Mouse (Mus musculus) bone marrow macrophage, adult 2 months (primary cell): ENCODE results near the gene Kctd13.

ENCODE experiments used
- CTCF ChIP-seq: IDR thresholded peaks from 2 replicates; pipeline ENCODE4 v1.5.1; 2012; ENCODE audit warnings: low read depth, mild to moderate bottlenecking, low read length, moderate library complexity
- POLR2A ChIP-seq: IDR thresholded peaks from 2 replicates; pipeline ENCODE4 v1.6.1; 2012; ENCODE audit warnings: mild to moderate bottlenecking, low read depth, low read length, borderline replicate concordance

DNA sequence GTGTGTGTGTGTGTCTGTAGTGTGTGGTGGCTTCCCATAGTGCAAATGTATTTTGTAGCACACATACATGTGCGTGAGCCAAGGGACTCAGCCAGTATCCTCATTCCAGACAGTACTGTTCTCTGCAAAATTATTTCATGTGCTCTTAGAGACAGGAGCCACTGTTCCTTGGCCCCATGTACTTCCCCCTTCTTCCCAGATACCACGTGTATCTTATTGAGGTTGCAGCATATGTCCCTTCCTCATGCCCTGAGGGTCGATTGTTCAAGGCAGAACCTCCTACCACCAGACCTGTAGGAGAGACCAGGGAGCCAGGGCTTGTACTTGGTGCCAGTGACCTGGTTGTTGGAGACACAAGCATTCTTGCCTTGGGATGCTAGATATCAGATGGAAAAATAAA lies 26.4 kb downstream of the Kctd13 start:
- TF ChIP-seq POLR2A (no peak), CTCF (no peak)
